Mouse (Mus musculus): ENCODE measurements around the gene Fam126a. TPM values are rescaled to one million over a fixed set of nuclear protein-coding genes. Genes with fewer than 3 reads are reported as not detected.
"Not testable (repeated sequence)": the region's sequence is repeated elsewhere in the genome, so short reads cannot be mapped to it uniquely, and the experiment has no call there.

Gene Fam126a
- polyA plus RNA-seq, 1 experiment: 5.7 TPM

DNA sequence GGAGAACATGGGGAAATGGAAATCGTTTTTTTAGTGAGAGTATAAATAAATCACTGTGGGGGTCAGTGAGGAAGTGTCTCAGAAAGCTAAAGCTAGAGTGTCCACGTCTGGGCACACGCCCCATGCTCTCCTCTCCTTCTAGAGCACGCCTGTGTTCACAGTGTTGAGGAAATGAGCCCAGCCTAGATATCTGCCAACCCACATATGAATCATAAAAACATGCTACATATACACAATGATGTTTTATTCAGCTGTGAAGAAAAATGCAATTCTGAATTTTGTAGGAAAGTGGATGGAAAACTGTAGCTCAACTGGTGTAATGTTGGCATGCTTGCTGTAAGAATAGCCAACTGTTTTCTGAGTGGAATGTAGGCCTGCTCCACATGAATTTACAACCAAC, 130.3 kb downstream of the Fam126a start:
- no peak for DNase-seq (ENCODE audit: low read depth)

DNA sequence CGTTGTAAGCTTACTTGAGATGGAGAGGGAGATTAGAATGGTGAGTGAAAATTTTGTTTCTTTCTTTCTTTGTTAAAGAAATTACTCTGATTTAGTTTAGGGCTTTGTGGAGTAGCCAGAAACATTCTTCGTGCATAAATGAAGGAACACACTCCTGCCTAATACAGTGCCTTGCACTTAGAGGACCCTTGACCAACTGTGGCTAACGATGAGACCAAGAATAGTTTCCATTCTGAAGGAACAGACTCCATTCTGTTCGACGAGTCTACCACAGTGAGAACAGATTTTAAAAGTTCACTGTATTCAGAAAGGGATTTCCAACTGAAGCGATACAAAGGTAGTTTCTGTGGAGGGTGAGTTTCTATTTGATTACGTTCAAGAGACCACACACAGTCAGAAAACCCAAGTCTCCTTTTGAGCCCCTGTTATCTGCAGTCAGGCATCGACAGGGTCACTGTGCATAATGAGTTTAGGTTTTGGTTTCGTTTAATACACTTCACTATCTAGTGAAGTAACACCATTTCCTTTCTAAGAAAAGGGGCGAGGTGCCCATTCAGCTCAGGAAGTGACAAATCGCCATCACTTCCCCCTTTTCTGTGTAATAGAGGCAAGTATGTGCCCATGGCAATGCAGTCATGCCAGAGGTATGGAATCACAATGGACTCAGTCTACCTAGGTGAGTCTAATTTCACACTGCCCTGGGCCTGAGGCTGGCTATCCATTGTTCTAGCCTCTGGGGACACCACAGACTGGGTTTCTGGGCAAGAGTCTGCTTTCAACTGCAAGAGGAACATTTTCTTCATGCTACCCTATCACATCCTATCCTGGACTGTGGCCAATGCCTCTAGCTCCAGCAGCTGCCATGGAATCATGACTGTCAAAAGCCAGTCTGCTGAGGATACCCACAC, 136.4 kb downstream of the Fam126a start:
- DNase-seq (ENCODE audit: low read depth): no peak

DNA sequence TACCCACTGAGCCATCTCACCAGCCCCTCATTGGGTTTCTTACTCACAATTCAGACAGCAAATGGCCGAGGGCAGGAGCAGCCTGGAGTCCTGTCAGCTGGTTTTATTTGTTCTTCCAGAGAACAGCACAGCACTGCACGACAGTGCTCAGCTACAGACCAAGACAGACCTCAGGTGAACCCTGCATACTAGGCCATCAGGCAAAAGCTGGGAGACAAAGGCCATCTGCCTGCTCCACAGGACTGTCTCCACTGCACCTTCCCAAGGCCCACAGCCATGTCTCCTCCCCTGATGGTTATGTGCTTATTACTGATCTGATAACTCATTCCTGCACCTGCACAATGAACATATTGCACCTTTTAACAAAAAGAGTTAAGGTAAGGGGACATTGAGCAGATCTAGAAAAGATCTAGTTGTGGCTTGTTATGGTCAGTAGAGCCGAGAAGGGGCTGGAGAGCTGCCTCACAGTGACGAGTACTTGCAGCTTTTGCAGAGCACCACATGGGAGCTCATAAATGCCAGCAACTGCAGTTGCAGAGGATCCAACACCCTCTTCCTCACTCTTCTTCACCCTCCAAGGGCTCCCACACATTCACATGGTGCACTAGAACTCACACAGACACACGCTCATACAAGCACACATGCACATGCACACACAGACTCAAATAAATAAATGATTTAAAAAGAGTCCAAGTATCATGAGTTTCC, 137.2 kb downstream of the Fam126a start:
- no peak for DNase-seq (ENCODE audit: low read depth)

DNA sequence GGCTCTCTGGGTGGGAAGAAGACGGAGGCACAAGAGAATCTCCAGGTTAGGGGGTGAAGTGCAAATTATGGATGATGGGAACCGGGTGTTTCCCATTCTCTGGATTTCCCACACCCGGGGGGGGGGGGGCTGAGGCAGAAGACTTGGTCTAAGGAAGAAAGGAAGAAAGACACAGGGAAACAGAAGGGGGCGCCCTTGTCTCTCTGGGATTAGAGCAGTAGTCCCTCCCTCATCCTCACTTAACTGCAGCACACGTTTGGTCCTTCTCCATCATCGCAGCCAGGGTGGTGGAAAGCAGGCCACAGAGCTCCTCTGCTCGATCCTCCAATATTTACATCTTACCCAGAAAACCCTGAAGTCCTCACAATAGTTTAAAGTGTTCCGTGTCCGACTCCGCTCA, 139.8 kb downstream of the Fam126a start:
- no peak for DNase-seq (ENCODE audit: low read depth)

DNA sequence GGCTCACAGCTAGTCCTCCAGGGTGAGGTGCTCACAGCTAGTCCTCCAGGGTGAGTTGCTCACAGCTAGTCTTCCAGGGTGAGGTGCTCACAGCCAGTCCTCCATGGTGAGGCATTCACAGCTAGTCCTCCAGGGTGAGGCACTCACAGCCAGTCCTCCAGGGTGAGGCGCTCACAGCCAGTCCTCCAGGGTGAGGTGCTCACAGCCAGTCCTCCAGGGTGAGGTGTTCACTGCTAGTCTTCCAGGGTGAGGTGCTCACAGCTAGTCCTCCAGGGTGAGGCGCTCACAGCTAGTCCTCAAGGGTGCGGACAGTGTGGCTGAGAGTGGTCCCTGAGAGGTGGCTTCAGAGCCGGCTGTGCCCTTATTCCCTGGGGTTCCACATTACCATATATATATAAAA, 141.0 kb downstream of the Fam126a start:
- no peak for DNase-seq (ENCODE audit: low read depth)

DNA sequence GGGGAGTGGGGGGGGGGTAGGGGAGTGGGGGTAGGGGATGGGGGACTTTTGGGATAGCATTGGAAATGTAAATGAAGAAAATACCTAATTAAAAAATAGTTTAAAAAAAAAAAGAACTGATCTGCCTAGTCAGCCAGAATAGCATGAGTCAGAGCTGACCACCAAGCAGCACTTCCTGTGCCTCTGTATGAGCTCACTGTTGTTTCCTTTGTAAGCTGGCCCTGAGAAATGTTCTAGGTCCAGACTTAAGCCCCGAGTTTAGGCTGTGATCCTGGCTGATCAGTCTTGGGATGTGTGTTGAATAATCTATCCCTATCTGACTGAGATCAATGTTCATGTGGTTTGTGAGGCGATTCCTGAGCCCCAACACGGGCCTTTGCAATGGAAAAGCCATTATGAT, 143.4 kb downstream of the Fam126a start:
- DNase-seq (ENCODE audit: low read depth): no peak

DNA sequence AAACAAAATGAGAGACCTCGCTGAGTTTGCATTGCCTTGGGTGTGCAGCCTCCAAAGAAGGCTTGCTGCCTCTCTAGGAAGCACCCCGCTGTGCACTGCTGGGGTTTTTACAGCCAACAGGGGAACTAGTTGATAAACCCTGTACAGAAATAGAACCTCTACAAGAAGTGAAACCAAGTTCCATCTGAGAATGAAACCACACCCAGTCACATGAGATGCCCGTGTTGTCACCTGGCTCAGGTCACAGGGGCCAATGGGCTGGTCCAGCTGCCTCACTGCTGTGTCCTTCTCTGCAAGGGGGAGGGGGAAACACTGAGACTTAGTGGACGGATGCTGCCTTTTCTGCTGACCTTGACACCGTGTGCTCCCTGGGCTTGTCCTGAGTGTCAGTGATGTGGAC, 156.0 kb downstream of the Fam126a start:
- no peak for DNase-seq (ENCODE audit: low read depth)

DNA sequence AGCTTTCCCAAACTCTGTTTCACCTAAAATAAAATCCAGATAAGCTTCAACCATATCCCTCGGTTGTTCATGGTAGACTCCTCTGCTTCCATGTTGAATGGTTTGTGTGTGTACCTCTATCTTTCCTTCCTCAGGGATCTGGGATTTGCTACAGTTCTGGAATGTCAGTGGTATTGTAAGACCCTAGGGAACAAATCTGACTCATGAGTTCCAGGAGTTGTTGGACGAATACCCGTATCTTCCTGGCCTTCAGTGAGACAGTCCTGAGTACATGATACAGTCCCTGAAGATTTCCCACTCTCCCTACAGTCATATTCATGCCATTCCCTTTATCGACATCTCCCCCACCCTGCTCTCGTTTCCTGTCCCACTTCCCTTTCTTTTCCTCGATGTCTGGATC, 157.9 kb downstream of the Fam126a start:
- DNase-seq (ENCODE audit: low read depth): no peak

DNA sequence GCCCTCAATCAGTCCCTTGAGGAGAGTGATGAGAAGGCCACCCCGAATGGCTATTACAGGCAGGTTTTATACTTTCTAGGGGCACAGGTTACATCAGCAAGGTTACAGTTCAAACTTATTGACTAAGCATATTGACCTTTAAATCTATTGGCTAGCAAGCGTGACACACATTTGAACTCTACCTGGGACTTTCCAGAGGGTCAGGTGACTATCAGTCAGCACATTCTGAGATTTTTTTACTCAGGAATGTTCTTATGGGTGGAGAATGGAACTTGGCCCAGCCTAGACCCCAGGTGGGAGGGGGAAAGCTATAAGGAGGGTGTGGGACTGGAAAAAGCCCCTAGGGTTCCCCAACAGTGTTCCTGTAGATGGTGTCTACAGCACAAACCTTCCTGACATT, 159.2 kb downstream of the Fam126a start:
- not testable (repeated sequence) for DNase-seq (ENCODE audit: low read depth)

DNA sequence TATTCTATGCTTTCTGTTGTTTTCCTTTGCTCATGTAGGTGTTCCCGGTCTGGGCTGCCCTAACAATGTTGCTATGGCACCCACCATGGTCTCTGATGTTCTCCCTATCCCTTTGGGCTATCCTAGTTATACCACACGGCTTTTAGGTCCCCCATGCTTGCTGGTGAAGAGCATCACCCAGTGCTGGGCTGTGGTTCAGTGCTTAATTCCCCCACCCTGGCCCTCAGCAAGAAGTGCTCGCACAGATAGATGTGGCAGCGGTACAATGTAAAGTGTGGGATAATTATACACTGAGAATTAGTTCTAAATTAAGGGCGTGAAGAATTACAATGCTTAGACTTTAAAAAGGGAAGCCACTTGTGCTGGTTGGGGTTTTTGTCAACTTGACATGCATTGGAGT, 164.5 kb downstream of the Fam126a start:
- no peak for DNase-seq (ENCODE audit: low read depth)

Other genes with a start within 250 kb of the Fam126a start
- 8.6 and 10.2 TPM in 2 replicates for gene Pus7, start 247.0 kb downstream of the Fam126a start, polyA plus RNA-seq (2012; rRNA removed)
- gene Rint1, start 243.0 kb downstream of the Fam126a start, polyA plus RNA-seq (2012; rRNA removed): 13.1 and 16.3 TPM in 2 replicates
- gene Tomm7, start 186.5 kb downstream of the Fam126a start, polyA plus RNA-seq (2012; rRNA removed): 48.2 and 61.6 TPM in 2 replicates
- 6.5 and 6.6 TPM in 2 replicates for gene Klhl7, start 69.9 kb upstream of the Fam126a start, polyA plus RNA-seq (2012; rRNA removed)
- 6.5 and 7.8 TPM in 2 replicates for gene Nupl2, start 134.3 kb upstream of the Fam126a start, polyA plus RNA-seq (2012; rRNA removed)

Measured in gonadal fat pad, adult 2 months (tissue).